Mouse (Mus musculus) megakaryocyte progenitor cell, adult 5-6 weeks (primary cell): ENCODE data around the gene Fam178b. TPM values are rescaled to one million over a fixed set of nuclear protein-coding genes. Genes with fewer than 3 reads are reported as not detected.
"Not testable (repeated sequence)": the region's sequence is repeated elsewhere in the genome, so short reads cannot be mapped to it uniquely, and the experiment has no call there.

Experiments
- ATAC-seq: replicated peaks from 2 replicates; pipeline ENCODE4 v1.8.0; 2016; ENCODE audit warnings: mild to moderate bottlenecking, moderate TSS enrichment, inconsistent platforms; ENCODE audit not compliant: poor library complexity
- total RNA-seq, 2 experiments: library from RNA; stranded (forward) in 1 of 2; stranded (reverse) in 1 of 2; fragments of 157-497, 149-512 nt in 1 of 2; fragments of 200-1000 nt in 1 of 2; gene quantifications; 2 replicates each; pipeline versions ENCODE4 v1.2.3 to v1.2.4; 2015 to 2017

The Fam178b gene
- total RNA-seq, 2 experiments from 2014 or later, result not detected

DNA sequence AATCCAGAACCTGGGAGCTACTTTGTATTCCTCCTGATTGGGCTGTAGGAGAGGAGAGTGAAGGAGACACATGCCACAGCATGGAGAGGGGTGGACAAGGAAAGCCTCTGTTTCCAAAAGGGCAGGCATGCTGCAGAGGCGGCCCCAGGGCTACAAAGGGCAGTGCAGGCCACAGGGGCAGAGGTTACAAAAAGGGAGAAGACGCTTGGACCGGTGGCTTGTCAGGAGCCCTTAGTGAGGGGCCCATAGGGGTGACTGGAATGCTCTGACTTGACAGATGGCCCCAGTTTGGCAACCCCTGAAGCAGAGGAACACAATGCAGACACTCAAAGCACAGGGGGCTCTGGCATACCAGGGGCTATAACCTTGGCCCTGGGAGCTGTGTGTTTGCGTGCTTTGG, 51.6 kb downstream of the Fam178b start:
- ATAC-seq, result no peak

DNA sequence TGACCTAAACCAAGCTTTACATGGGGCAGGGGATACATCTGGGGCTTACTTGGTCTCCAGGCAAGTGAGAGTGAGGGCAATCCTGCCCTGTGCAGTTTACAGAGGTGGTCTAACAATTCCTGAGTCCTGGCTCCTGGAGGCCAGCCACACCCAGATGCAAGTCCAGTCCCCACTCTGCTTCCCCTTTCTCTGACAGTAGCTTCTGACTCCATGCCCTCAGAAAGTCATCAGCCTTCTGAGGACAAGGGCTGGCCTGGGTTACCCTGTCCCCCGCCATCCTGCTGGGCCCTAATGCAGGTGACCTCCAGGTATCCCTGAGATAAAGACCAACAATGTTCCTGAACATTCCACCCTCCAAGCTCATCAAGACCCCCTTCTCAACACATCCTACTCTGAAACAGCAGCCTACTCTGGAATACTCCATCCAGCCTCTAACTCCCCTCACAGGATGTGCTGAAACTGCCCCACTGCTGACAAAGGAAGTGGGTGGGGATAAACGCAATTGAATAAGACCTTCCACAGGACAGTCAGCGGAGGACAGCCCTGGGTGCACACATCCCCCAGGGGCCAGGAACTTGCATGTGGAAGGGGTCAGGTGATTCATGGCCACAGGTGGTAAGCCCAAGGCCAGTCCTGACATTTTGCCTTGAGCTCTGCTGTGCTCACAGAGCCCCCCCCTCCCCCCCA, 52.8 kb downstream of the Fam178b start:
- peak; percentile 64 for ATAC-seq

GRCm38 (mm10) chr1:36628585-36628984, 54.4 kb downstream of the Fam178b start:
- ATAC-seq, result no peak

DNA sequence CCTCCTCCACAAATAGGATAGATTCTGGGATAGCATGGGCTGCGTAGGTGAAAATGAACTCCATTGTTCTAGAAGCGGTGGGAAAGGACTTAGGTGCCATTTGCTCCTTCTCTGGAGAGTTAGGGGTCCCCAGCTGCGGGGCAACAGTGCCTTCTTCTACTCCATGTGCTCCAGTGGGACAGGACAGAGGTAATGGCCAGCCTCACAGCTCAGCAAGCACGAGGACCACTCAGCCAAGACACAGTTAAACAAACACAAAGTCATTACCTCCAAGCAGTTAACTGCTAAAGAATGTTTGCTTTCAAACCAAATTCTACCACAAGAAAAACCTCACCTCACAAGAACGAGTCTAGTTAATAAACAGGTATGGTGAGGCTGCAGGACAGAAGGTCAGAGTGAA, 57.5 kb downstream of the Fam178b start:
- no peak for ATAC-seq

DNA sequence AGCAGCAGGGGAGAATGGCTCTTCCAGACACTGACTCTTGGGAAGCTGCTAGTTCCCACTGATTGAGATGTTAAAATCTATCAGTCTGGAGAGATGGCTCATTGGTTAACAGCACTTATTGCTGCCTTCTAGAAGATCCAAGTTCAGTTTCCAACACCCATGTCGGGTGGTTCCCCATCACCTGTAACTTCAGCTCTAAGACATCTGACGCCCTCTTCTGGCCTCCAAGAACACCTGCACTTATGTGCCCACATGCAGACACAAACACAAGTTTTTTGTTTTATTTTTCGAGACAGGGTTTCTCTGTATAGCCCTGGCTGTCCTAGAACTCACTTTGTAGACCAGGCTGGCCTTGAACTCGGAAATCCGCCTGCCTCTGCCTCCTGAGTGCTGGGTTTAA, 67.0 kb downstream of the Fam178b start:
- ATAC-seq, result not testable (repeated sequence)

DNA sequence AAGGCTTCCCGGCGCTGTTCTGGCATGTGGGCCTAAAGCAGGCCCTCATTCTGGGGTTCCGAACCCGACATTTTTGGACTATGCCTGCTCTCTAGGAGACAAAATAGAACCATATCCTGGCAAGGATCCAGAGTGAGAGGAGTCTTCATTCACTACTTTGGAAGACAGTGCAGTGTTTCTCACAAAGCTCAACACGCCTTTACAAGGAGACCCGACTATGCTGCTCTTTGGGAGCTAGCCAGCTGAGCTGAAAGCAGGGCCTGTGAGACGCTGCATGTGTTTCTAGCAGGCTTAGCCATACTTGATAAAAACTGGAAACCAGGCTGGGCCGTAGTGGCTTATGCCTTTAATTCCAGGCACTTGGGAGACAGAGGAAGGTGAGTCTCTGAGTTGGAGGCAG, 67.8 kb downstream of the Fam178b start:
- ATAC-seq, result no peak

DNA sequence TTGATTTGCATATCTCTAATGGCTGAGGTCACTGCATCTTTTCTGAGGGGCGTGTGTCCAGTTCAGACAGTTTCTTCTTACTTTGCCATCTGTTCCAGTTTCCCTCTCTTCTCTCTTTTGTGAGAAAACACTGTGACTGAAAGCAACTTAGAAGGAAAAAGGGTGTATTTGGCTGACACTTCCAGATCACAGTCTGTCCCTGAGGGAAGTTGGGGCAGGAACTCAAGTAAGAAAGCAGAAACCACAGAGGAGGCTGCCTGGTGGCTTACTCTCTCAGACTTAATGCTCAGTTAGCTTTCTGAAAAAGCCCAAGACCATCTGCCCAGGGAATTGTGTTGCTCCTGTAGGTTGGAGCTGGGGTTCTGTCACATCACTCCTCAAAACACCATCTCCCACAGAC, 68.4 kb downstream of the Fam178b start:
- ATAC-seq, result no peak

DNA sequence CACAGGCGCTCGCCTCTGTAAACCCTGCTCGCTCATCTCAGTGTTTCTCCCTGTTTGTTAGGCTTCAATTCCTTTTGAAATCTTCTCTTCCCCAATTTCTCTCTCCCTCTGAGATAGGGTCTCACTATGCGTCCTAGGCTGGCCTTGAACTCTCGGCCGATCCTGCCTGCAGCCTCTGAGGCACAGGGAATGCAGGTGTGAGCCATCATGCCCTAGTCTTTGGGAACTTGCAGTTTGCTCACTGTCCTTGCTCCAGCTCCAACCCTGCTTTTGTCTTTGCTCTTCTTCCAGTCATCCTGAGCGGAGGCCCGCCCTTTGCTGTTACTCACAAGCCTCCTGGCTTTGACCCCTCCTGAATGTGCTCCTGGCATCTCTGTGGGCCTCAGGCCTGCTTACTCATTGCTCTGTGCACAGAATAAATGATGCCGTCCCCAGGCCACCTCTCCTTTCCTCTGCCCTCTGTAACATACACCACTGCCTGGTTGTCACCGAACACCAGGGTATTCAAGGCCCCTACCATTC, 69.5 kb downstream of the Fam178b start:
- ATAC-seq, result no peak

DNA sequence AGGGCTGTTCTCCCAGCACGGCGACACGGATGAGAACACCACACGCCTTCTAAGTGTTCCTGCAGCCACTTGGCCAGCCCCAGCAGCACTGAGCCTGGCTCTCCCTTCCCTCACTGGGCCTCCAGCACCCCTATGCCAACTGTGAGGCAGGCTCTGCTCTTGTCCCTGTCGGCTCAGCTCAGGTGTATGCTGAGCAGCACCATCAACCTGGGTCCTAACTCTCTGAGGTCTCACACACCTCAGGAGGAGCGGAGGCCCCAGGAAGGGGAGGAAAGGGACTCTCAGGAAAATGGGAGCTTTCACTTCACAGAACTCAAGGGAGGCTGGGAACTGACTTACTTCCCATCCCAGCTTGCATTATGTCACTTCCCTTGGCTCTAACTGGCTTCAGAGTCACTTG, 70.6 kb downstream of the Fam178b start:
- ATAC-seq, result no peak

DNA sequence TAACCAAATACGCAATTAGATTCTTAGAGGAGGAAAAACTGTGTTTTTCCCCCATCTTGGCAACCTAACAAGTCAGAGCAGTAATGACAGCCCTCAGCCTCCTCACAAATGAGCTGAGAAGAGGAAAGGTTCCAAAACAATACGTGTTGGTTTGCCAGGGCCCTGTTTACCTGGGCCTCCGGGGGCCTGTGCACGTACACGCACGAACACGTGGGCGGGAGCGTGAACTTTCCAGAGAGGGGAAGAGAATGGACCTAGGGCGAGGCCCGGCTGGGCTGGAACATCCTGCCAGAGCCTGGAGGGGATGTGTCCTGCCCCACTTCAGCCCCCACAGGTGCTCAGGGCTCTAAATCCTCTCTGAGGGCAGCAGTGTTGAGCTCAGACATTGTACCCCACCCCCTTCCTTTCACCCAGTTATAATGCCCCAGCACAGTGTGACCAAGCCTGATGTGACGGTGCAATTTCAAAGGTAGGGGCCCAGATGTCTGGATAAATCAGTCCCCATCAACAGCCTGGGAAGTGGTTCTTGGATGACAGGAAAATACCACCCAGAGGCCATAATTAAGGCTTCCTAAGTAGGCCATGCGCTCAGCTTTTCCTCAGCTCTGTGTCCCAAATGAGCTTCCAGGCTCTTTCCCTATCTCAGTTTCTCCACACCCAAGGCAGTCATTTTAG, 71.4 kb downstream of the Fam178b start:
- ATAC-seq, result no peak

DNA sequence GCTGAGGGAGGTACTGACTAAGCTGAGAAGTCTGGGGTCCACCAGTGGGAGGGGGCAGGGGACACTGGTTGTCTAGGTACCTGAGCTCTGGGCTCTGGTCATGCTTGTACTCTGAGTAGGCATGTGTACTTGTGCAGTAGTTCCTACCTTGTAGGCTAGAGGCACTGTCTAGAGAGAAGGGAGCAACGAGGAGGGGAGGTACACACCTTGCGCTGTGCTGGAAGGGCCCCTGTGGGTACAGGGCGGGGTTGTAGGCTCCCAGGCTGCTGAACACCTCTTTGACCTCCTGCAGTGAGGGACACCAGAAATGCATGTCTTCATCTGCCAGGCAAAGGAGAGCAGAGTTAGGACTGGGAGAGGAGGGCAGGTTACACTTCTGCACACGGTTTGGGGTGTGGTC, 74.8 kb downstream of the Fam178b start:
- no peak for ATAC-seq

DNA sequence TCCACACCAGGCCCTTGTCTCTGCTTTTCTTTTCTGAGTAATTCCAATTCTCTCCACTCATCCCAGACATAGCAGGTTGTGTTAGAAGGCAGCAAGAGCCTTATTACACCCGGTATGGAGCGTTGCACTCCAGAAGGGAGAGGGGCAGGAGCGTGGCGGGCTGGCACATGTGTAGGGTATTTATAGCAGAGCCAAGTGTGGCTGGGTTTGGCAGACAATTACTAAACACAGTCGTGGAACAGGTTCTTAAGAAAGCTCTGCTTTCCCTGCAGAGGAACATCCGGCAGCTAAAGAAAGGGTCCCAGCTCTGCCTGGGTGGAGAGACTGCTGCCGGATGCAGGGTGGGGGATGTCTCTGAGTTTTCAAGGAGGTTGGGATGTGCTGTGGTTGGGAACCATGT, 76.0 kb downstream of the Fam178b start:
- no peak for ATAC-seq

DNA sequence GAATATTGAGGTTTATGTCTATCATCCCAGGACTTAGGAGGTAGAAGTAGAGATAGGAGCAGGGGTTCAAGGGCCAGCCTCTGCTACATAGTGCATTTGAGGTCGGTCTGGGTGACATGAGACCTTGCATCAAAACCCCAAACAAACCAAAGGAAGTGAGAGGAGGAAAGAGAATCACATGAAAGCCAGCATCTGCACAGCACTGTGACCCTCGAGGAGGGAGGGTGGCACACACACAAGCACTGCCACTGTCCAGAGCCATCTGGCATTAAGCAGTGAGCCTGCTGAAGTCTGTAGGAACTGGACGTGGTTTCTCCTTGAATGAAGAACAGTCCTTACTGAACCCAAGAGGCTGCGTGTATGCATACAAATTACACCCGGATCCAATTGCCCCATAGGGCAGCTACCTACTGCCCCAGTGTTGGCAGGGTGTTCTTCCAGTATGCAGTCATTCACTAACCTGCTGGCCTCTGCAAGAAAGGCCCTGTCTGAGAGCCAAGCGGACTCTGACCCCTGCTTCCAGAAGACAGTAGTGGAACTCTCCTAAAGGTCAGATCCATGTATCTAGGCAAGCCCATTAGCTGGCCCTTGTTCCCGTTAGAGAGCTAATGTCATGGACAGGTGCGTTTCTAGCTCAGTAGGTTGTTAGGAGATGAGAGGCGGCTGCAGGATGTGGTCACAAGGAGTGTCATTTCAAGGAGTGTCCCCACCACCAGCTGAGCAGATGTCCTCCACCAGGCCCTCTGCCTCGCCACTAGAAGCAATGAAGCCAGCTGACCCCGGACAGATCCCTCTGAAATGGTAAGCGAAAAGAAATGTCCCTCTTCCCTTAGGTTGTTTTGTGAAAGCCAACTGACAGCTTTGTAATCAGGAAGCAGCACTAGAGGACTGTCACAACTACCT, 78.5 kb downstream of the Fam178b start:
- peak; percentile 60 for ATAC-seq

DNA sequence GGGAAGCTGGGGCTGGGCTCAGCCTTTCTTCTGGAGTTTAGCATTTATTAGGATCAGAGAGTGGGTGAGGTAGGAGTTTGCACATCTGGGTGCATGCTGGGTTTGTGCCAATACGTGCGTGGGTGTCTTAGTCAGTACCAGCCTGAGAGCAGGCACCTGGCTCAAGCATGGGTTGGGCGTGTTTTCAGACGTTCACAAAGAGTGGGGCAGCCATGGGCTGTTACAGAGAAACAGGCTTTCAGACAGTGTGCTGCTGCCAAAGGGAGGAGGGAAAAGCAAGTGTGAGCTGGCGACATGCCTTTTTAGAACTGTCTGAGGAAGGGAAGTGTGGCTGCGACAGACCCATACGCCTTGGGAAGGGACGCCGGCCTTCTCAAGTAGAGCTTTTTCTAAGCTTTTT, 79.6 kb downstream of the Fam178b start:
- peak; percentile 13; the same call in 1 of the 2 replicates for ATAC-seq

DNA sequence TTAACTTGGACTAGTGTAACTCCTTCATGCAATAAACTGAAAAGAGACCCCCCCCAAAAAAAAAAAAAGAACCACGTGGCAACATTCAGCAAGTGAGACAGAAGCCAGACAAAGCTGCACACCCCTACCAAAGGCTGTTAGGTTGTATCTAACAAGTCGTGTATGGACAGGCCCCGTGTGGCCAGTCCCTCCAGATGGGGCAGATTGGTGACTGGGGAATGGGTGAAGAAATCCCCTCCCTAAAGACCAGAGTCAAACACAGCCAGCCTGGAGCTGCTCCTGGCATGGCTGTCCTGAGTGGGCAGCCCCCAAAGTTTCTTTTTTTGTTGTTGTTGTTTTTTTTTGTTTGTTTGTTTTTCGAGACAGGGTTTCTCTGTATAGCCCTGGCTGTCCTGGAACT, 80.7 kb downstream of the Fam178b start:
- ATAC-seq, result no peak

GRCm38 (mm10) chr1:36598411-36598810, 84.6 kb downstream of the Fam178b start:
- ATAC-seq, result no peak

- ATAC-seq, result 0 out of 2 replicates have a peak, but pooled peaks have one; percentile 18
Observed at GRCm38 (mm10) chr1:36596114-36596513, 86.9 kb downstream of the Fam178b start.

DNA sequence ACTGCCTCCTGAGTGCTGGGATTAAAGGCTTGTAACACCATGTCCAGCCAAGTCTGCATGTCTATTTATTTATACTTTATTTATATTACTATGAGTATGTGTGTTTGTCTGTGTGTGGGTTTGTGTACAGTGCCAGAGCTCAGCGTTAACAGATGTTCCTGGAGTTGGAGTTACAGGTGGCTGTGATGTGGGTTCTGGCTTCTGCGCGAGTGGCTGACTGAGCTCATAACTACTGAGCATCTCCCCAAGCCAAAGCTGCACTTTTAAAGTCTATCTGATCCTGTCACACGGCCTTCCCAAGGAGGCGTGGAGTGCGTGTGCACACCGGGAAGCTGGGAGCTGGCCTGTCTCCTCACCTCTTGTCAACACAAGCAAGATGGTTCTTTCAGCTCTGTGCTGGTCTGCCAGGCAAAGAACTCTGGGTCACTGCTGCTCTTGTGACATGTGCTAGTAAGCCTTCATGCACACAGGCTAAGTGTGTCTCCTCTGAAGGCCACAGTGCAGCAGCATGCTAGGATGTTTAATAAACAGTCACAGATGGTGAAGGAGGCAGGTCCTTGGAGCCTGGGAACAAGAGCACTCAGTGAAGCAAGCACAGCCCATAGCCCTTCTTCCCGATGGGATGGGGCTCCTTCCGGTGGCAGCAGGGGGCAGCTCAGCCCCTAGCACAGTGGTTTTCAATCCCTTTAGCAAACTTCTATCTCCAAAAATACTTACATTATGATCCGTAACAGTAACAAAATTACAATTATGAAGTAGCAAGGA, 87.6 kb downstream of the Fam178b start:
- no peak for ATAC-seq

DNA sequence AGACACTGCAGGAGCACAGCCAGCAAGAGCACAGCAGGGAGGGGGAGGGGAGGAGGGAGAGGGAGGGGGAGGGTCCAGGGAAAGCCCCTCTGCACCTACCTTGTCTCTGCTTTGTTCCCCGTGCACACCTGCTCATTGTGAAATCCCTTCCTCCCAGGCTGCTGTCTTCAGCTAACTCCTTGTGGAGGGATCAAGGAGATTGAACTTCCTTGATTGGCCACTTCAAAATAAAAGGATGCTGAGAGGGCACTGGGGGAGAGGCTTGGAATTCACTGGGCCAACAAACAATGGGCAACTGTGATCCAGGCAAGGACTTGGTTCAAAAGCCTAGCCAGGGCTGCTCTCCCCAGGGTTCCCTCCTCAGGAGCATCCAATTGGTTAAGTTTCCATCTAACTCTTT, 89.9 kb downstream of the Fam178b start:
- ATAC-seq, result no peak

- ATAC-seq, result peak; percentile 62
Observed at GRCm38 (mm10) chr1:36591408-36591807, 91.6 kb downstream of the Fam178b start.

GRCm38 (mm10) chr1:36590664-36591063, 92.3 kb downstream of the Fam178b start:
- ATAC-seq, result no peak
